Mouse (Mus musculus): ENCODE measurements around the gene Dtl. TPM values are rescaled to one million over a fixed set of nuclear protein-coding genes. Genes with fewer than 3 reads are reported as not detected.
A peak's percentile ranks its signal among the peaks of the same experiment; 100 is the strongest.

The Dtl gene
- total and polyA plus RNA-seq, 2 experiments = 0.07 to 0.28 TPM

DNA sequence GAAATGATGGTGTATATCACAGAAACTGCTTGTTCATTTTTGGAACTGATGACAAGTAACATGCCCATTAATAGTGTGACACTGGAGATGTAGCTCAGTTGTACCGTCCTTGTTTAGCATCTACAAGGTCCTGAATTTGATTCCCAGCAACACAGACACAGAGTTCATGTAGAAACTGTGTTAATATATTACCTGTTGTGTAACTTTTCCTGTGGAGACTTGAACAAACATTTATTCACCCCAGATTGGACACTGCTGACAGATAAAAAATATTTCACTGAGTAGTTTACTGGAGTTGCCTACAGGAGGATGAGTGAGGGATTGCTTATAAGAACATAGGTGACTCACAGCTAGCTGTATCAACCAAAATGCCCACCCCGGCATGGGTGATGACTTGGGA is 13.4 kb upstream of the Dtl start:
- DNase-seq (ENCODE audit: extremely low read depth, low read depth, low spot score) = peak; percentile 94
- peaks cover 10% of the 10 kb centered on the region for H3K36me3 ChIP-seq (ENCODE audit: control insufficient read depth, insufficient read depth, low read length)
- peaks cover 5% of the 10 kb centered on the region; the same call in 1 of the 2 replicates for H3K79me2 ChIP-seq (ENCODE audit: control insufficient read depth, insufficient read depth, low read length)
- TF ChIP-seq POLR2A (IDR thresholded peaks at IDR 0.05; ENCODE audit: extremely low read depth, insufficient read depth, low read length) (no peak), CTCF (IDR thresholded peaks at IDR 0.05; ENCODE audit: low read depth, low read length) (no peak)
- no peaks in the 10 kb centered on the region for H3K27me3 ChIP-seq (ENCODE audit: control insufficient read depth, insufficient read depth, low read length)
- peak overlapping the region; percentile 71 for H3K27ac ChIP-seq (replicated peaks; ENCODE audit: insufficient read depth, low read depth, low read length)
- 44% methylated on average over 2 of the region's 2 CpGs for WGBS
- no peak overlapping the region for H3K4me3 ChIP-seq (ENCODE audit: insufficient read depth, low read depth, low read length)
- H3K9ac ChIP-seq (ENCODE audit: low read depth, low read length) = no peak overlapping the region
- H3K4me1 ChIP-seq (ENCODE audit: control insufficient read depth, insufficient read depth, low read length) = peaks cover 19% of the 10 kb centered on the region

GRCm38 (mm10) chr1:191587062-191587461 is 11.7 kb upstream of the Dtl start:
- Histone ChIP-seq H3K27ac (replicated peaks; ENCODE audit: insufficient read depth, low read depth, low read length) (peak overlapping the region; percentile 91), H3K4me3 (ENCODE audit: insufficient read depth, low read depth, low read length) (no peak overlapping the region), H3K79me2 (ENCODE audit: control insufficient read depth, insufficient read depth, low read length) (peaks cover 3% of the 10 kb centered on the region; the same call in 1 of the 2 replicates), H3K4me1 (ENCODE audit: control insufficient read depth, insufficient read depth, low read length) (peaks cover 19% of the 10 kb centered on the region), H3K36me3 (ENCODE audit: control insufficient read depth, insufficient read depth, low read length) (peaks cover 13% of the 10 kb centered on the region), H3K27me3 (ENCODE audit: control insufficient read depth, insufficient read depth, low read length) (no peaks in the 10 kb centered on the region), H3K9ac (ENCODE audit: low read depth, low read length) (no peak overlapping the region)
- DNase-seq (ENCODE audit: extremely low read depth, low read depth, low spot score) = peak; percentile 36
- TF ChIP-seq POLR2A (IDR thresholded peaks at IDR 0.05; ENCODE audit: extremely low read depth, insufficient read depth, low read length) (no peak), CTCF (IDR thresholded peaks at IDR 0.05; ENCODE audit: low read depth, low read length) (0 out of 2 replicates have a peak, but pooled peaks have one; percentile 10)
- 77% methylated on average over 3 of the region's 3 CpGs for WGBS

DNA sequence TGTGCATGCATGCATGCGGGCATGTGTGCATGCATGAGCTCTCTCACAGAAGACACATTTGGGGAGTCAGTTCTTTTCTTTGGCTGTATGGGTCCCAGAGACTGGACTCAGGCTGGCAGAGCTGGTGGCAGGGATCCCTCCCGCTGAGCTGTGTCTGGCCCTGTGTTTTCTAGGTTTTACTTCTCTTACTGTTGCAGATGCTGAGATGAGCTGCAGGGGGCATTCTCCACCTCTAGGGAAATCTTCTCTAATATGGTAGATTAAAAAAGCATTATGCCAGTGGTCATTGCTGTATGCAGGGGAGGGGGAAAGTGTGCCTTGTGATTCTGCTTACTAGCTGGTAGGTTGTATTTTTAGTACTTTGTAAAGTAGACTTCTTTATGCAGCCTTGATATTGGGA is 10.4 kb upstream of the Dtl start:
- TF ChIP-seq POLR2A (IDR thresholded peaks at IDR 0.05; ENCODE audit: extremely low read depth, insufficient read depth, low read length) = no peak
- TF ChIP-seq CTCF (IDR thresholded peaks at IDR 0.05; ENCODE audit: low read depth, low read length) = no peak
- Histone ChIP-seq H3K9ac (ENCODE audit: low read depth, low read length) (no peak overlapping the region), H3K27ac (replicated peaks; ENCODE audit: insufficient read depth, low read depth, low read length) (no peak overlapping the region), H3K4me1 (ENCODE audit: control insufficient read depth, insufficient read depth, low read length) (peaks cover 20% of the 10 kb centered on the region), H3K27me3 (ENCODE audit: control insufficient read depth, insufficient read depth, low read length) (no peaks in the 10 kb centered on the region), H3K4me3 (ENCODE audit: insufficient read depth, low read depth, low read length) (no peak overlapping the region), H3K79me2 (ENCODE audit: control insufficient read depth, insufficient read depth, low read length) (no peaks in the 10 kb centered on the region; the same call in 1 of the 2 replicates), H3K36me3 (ENCODE audit: control insufficient read depth, insufficient read depth, low read length) (peaks cover 13% of the 10 kb centered on the region)
- DNase-seq (ENCODE audit: extremely low read depth, low read depth, low spot score) = no peak
- WGBS = 67% methylated on average over 2 of the region's 2 CpGs

DNA sequence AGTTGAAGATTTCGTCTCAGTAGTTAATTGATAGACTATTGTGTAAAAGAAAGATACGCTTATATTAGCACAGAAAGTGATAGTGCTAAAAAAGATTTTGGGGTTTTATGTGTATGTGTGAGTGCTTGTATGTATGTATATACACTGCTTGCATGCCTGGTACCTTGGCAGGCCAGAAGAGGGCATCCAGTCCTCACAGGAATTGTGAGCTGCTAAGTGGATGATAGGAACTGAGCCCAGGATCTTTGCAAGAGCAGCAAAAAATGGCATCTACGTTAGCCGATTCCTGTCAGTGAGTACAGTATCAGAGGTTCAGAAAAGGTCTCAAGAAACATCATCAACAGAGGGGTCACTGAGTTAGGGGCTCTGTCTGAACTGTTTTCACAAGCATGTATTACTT is 9.1 kb upstream of the Dtl start:
- 76% methylated on average over 4 of the region's 4 CpGs for WGBS
- H3K79me2 ChIP-seq (ENCODE audit: control insufficient read depth, insufficient read depth, low read length) = peaks cover 4% of the 10 kb centered on the region; the same call in 1 of the 2 replicates
- no peak overlapping the region for H3K27ac ChIP-seq (replicated peaks; ENCODE audit: insufficient read depth, low read depth, low read length)
- no peak overlapping the region for H3K4me3 ChIP-seq (ENCODE audit: insufficient read depth, low read depth, low read length)
- TF ChIP-seq CTCF (IDR thresholded peaks at IDR 0.05; ENCODE audit: low read depth, low read length) (peak; percentile 54), POLR2A (IDR thresholded peaks at IDR 0.05; ENCODE audit: extremely low read depth, insufficient read depth, low read length) (no peak)
- DNase-seq (ENCODE audit: extremely low read depth, low read depth, low spot score) = peak; percentile 35
- H3K4me1 ChIP-seq (ENCODE audit: control insufficient read depth, insufficient read depth, low read length) = peaks cover 16% of the 10 kb centered on the region
- H3K27me3 ChIP-seq (ENCODE audit: control insufficient read depth, insufficient read depth, low read length) = no peaks in the 10 kb centered on the region
- peaks cover 13% of the 10 kb centered on the region for H3K36me3 ChIP-seq (ENCODE audit: control insufficient read depth, insufficient read depth, low read length)
- no peak overlapping the region for H3K9ac ChIP-seq (ENCODE audit: low read depth, low read length)

DNA sequence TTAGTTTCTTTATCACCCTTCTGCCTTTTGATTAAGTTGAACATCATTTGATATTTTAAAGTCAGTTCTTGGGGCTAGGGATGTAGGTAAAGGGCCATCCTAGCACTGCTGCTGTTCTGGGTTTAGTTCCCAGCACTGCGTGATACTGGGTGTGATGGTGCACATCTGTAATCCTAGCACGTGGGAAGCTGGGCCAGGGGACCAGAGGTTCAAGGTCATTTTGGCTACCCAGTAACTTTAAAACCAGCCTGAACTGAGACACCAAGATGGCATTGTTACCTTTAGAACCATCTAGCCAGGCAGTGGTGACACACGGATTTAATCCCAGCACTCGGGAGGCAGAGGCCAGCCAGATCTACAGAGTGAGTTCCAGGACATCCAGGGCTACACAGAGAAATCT is 8.5 kb upstream of the Dtl start:
- Histone ChIP-seq H3K27me3 (ENCODE audit: control insufficient read depth, insufficient read depth, low read length) (no peaks in the 10 kb centered on the region), H3K27ac (replicated peaks; ENCODE audit: insufficient read depth, low read depth, low read length) (peak overlapping the region; percentile 21), H3K9ac (ENCODE audit: low read depth, low read length) (no peak overlapping the region), H3K79me2 (ENCODE audit: control insufficient read depth, insufficient read depth, low read length) (peaks cover 7% of the 10 kb centered on the region; the same call in 1 of the 2 replicates), H3K4me1 (ENCODE audit: control insufficient read depth, insufficient read depth, low read length) (peaks cover 14% of the 10 kb centered on the region), H3K4me3 (ENCODE audit: insufficient read depth, low read depth, low read length) (no peak overlapping the region), H3K36me3 (ENCODE audit: control insufficient read depth, insufficient read depth, low read length) (peaks cover 13% of the 10 kb centered on the region)
- no peak for TF ChIP-seq POLR2A (IDR thresholded peaks at IDR 0.05; ENCODE audit: extremely low read depth, insufficient read depth, low read length)
- no peak for TF ChIP-seq CTCF (IDR thresholded peaks at IDR 0.05; ENCODE audit: low read depth, low read length)
- WGBS = 33% methylated on average over 4 of the region's 4 CpGs
- peak; percentile 64 for DNase-seq (ENCODE audit: extremely low read depth, low read depth, low spot score)

- peaks cover 19% of the 10 kb centered on the region; the same call in 1 of the 2 replicates for H3K79me2 ChIP-seq (ENCODE audit: control insufficient read depth, insufficient read depth, low read length)
- H3K4me3 ChIP-seq (ENCODE audit: insufficient read depth, low read depth, low read length) = no peak overlapping the region
- H3K4me1 ChIP-seq (ENCODE audit: control insufficient read depth, insufficient read depth, low read length) = peaks cover 8% of the 10 kb centered on the region
- no peaks in the 10 kb centered on the region for H3K27me3 ChIP-seq (ENCODE audit: control insufficient read depth, insufficient read depth, low read length)
- no peak for TF ChIP-seq CTCF (IDR thresholded peaks at IDR 0.05; ENCODE audit: low read depth, low read length)
- TF ChIP-seq POLR2A (IDR thresholded peaks at IDR 0.05; ENCODE audit: extremely low read depth, insufficient read depth, low read length) = no peak
- DNase-seq (ENCODE audit: extremely low read depth, low read depth, low spot score) = peak; percentile 51
- peaks cover 8% of the 10 kb centered on the region for H3K36me3 ChIP-seq (ENCODE audit: control insufficient read depth, insufficient read depth, low read length)
- WGBS = 76% methylated on average over 4 of the region's 4 CpGs
- no peak overlapping the region for H3K27ac ChIP-seq (replicated peaks; ENCODE audit: insufficient read depth, low read depth, low read length)
- H3K9ac ChIP-seq (ENCODE audit: low read depth, low read length) = no peak overlapping the region
These were observed 6.3 kb upstream of the Dtl start for GRCm38 (mm10) chr1:191581641-191582040.

Measured in liver, adult 2 months (tissue).